Mouse (Mus musculus) neural tube, embryonic 15.5 days (tissue): ENCODE measurements around the gene Col8a2. TPM values are rescaled to one million over a fixed set of nuclear protein-coding genes. Genes with fewer than 3 reads are reported as not detected.

ENCODE experiments used
- ATAC-seq: fragments of 200-750 bp; cut with Nextera tagmentation; 2 replicates; pipeline ENCODE4 v1.8.0; 2017; ENCODE audit warnings: mild to moderate bottlenecking, moderate TSS enrichment, moderate library complexity; ENCODE audit not compliant: low FRiP score
- H3K27ac ChIP-seq: fragments of 300-500 bp; sonication (generic); replicated peaks from 2 replicates; pipeline ENCODE4 v1.5.1; 2015; ENCODE audit warnings: mild to moderate bottlenecking, inconsistent platforms
- H3K27me3 ChIP-seq: fragments of 300-500 bp; sonication (generic); replicated peaks from 2 replicates; pipeline ENCODE4 v1.6.1; 2015; ENCODE audit warnings: inconsistent platforms
- H3K36me3 ChIP-seq: fragments of 300-500 bp; sonication (generic); 2 replicates; pipeline ENCODE4 v1.6.1; 2015; ENCODE audit warnings: inconsistent platforms
- H3K4me1 ChIP-seq: fragments of 300-500 bp; sonication (generic); 2 replicates; pipeline ENCODE4 v1.6.1; 2015; ENCODE audit warnings: inconsistent platforms
- H3K4me2 ChIP-seq: fragments of 300-500 bp; sonication (generic); 2 replicates; pipeline ENCODE4 v1.6.1; 2015; ENCODE audit warnings: inconsistent platforms, mild to moderate bottlenecking, moderate library complexity
- H3K4me3 ChIP-seq: fragments of 300-500 bp; sonication (generic); replicated peaks from 2 replicates; pipeline ENCODE4 v1.5.1; 2015; ENCODE audit warnings: mild to moderate bottlenecking, inconsistent platforms
- H3K9ac ChIP-seq: fragments of 300-500 bp; sonication (generic); replicated peaks from 2 replicates; pipeline ENCODE4 v1.6.1; 2015; ENCODE audit warnings: mild to moderate bottlenecking, inconsistent platforms
- H3K9me3 ChIP-seq: fragments of 300-500 bp; sonication (generic); replicated peaks from 2 replicates; pipeline ENCODE4 v1.6.1; 2016; ENCODE audit warnings: inconsistent platforms
- WGBS: fragments of 180-500 bp; shearing (Covaris S2); methylation state at CpG from one replicate; pipeline ENCODE4 v1.1.7; 2015; ENCODE audit warnings: mixed read lengths; 5-methylcytosine and 5-hydroxymethylcytosine counted together
- polyA plus RNA-seq: library from polyadenylated mRNA; unstranded; fragments of >200 nt; fragmentation: Nextera tagmentation; extraction: Ambion mirVana; gene quantifications from 2 replicates; pipeline ENCODE4 v1.2.1, GENCODE M21; 2015

Gene Col8a2
- 7.4 and 9.8 TPM in 2 replicates for polyA plus RNA-seq

DNA sequence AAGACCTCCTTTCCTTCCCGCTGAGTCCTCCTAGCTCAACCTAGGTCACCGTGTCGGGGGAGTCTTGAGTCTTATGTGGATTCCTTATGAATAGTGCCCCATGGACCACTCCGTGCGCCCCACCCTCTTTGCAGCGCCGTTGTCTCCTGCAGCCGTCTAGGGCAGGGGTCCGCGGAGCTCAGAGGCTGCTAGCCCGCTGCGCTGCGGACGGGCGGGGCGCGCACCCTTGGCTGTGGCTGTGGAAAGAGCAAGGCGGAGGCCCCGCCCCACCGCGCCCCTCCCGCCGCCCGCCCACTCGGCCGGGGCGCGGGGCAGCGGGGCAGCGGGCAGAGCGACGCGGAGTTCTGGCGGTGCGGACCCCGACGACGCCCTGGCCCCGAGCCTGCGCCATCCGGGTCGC is at the start of gene Col8a2:
Col8a2 (plus strand) TSS at position 302 of the 400 bp plus-strand sequence.
- 1% methylated on average over 37 of the region's 42 CpGs for WGBS
- Histone ChIP-seq H3K27ac (0 out of 2 replicates have a peak within 1 kb of the TSS, but pooled peaks have one; percentile 41), H3K9ac (no peak within 1 kb of the TSS), H3K4me2 (peak within 1 kb of the TSS; percentile 51), H3K36me3 (no peaks in the 10 kb centered on the region), H3K9me3 (no peaks in the 10 kb centered on the region), H3K27me3 (peaks cover 62% of the 10 kb centered on the region), H3K4me3 (peak within 1 kb of the TSS; percentile 32), H3K4me1 (peaks cover 13% of the 10 kb centered on the region)
- no peak for ATAC-seq

- H3K4me3 ChIP-seq, result no peak overlapping the region
- no peaks in the 10 kb centered on the region for H3K9me3 ChIP-seq
- H3K27me3 ChIP-seq, result no peaks in the 10 kb centered on the region
- 59% methylated on average over 5 of the region's 5 CpGs for WGBS
- ATAC-seq, result no peak
- peaks cover 94% of the 10 kb centered on the region for H3K36me3 ChIP-seq
- H3K4me1 ChIP-seq, result no peaks in the 10 kb centered on the region
- no peak overlapping the region for H3K4me2 ChIP-seq
- no peak overlapping the region for H3K9ac ChIP-seq
- H3K27ac ChIP-seq, result no peak overlapping the region
Measured at GRCm38 (mm10) chr4:126237721-126238242, 48.8 kb upstream of the Col8a2 start.

DNA sequence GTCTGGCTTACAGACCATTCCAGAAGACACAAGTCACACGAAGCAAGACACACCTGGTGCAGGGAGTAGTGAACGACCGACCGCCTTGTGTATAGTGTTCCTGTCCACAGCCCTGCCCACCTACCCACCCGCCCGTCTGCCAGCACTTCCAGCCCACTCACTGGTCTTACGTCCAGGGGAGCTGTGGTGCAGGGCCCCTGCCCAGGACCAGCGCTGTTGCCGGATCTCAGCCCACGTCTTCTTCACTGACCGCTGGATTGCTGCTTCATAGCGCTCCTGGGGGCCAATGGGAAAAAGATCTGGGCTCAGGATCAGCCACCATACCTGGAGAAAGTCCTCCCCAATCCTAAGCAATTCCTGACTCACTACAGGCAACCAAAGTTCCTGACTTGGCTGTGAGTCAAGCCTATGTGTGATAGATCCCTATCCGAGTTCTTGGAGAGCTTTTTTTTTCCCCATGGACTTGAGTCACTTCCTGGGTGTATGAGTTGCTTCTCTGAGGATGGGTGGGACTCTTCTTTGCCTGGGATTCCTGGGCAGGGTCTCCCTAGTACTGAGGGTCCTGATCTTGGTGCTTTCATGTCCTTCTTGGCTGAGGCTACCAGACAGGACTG is 46.6 kb upstream of the Col8a2 start:
- Histone ChIP-seq H3K9me3 (no peaks in the 10 kb centered on the region), H3K9ac (no peak overlapping the region), H3K27me3 (no peaks in the 10 kb centered on the region), H3K36me3 (peaks cover 73% of the 10 kb centered on the region), H3K4me1 (no peaks in the 10 kb centered on the region), H3K4me3 (no peak overlapping the region), H3K4me2 (no peak overlapping the region), H3K27ac (no peak overlapping the region)
- ATAC-seq, result no peak
- 92% methylated on average over 13 of the region's 13 CpGs for WGBS

GRCm38 (mm10) chr4:126241956-126242355 is 44.6 kb upstream of the Col8a2 start:
- ATAC-seq, result no peak
- H3K4me1 ChIP-seq, result no peaks in the 10 kb centered on the region; the same call in 1 of the 2 replicates
- WGBS, result 62% methylated on average over 9 of the region's 9 CpGs
- H3K9ac ChIP-seq, result no peak overlapping the region
- H3K36me3 ChIP-seq, result peaks cover 53% of the 10 kb centered on the region
- H3K4me3 ChIP-seq, result no peak overlapping the region
- H3K27ac ChIP-seq, result no peak overlapping the region
- H3K9me3 ChIP-seq, result no peaks in the 10 kb centered on the region
- no peaks in the 10 kb centered on the region for H3K27me3 ChIP-seq
- H3K4me2 ChIP-seq, result no peak overlapping the region

DNA sequence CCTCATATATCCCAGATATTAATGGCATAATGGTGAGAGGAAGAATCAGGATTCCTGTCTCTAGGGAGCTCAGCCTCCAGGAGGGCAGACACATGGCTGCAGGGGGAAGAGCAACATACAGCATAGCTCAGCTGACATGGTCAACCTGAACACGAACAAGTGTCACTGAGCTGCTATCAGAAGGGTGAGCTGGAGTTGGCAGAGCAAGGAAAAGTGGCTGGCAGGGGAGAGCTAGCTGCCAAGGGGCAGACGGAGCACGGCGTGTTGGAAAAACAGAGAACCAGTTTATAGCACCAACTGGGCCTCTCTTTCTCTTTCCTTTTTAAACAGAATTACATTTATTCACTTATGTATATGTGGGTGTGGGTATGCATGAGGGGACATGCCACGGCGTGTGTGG is 44.1 kb upstream of the Col8a2 start:
- Histone ChIP-seq H3K4me3 (no peak overlapping the region), H3K9ac (no peak overlapping the region), H3K9me3 (no peaks in the 10 kb centered on the region), H3K27ac (no peak overlapping the region), H3K27me3 (no peaks in the 10 kb centered on the region), H3K36me3 (peaks cover 47% of the 10 kb centered on the region), H3K4me2 (no peak overlapping the region), H3K4me1 (no peaks in the 10 kb centered on the region; the same call in 1 of the 2 replicates)
- ATAC-seq, result no peak
- 90% methylated on average over 6 of the region's 6 CpGs for WGBS

- H3K27ac ChIP-seq, result no peak overlapping the region
- no peak overlapping the region for H3K4me3 ChIP-seq
- peaks cover 34% of the 10 kb centered on the region for H3K4me1 ChIP-seq
- ATAC-seq, result no peak
- no peak overlapping the region for H3K9ac ChIP-seq
- no peaks in the 10 kb centered on the region for H3K9me3 ChIP-seq
- no peaks in the 10 kb centered on the region for H3K27me3 ChIP-seq
- WGBS, result 91% methylated on average over 13 of the region's 13 CpGs
- peaks cover 14% of the 10 kb centered on the region for H3K36me3 ChIP-seq
- H3K4me2 ChIP-seq, result no peak overlapping the region
Measured at GRCm38 (mm10) chr4:126246202-126246889, 40.2 kb upstream of the Col8a2 start.

GRCm38 (mm10) chr4:126248261-126248868 is 38.2 kb upstream of the Col8a2 start:
- Histone ChIP-seq H3K9me3 (no peaks in the 10 kb centered on the region), H3K27me3 (no peaks in the 10 kb centered on the region), H3K36me3 (no peaks in the 10 kb centered on the region), H3K4me1 (peaks cover 55% of the 10 kb centered on the region), H3K4me2 (peak overlapping the region; percentile 16; the same call in 1 of the 2 replicates), H3K27ac (peak overlapping the region; percentile 48), H3K9ac (peak overlapping the region; percentile 32; the same call in 1 of the 2 replicates), H3K4me3 (no peak overlapping the region)
- no peak for ATAC-seq
- WGBS, result 12% methylated on average over 11 of the region's 11 CpGs

- Histone ChIP-seq H3K9ac (no peak overlapping the region), H3K4me3 (no peak overlapping the region), H3K4me2 (no peak overlapping the region), H3K9me3 (no peaks in the 10 kb centered on the region), H3K4me1 (peaks cover 74% of the 10 kb centered on the region), H3K27me3 (no peaks in the 10 kb centered on the region), H3K36me3 (no peaks in the 10 kb centered on the region), H3K27ac (no peak overlapping the region)
- 62% methylated on average over 4 of the region's 4 CpGs for WGBS
- ATAC-seq, result no peak
Measured at GRCm38 (mm10) chr4:126250659-126251058, 35.9 kb upstream of the Col8a2 start.

- peak overlapping the region; percentile 23; the same call in 1 of the 2 replicates for H3K27ac ChIP-seq
- H3K36me3 ChIP-seq, result no peaks in the 10 kb centered on the region
- 62% methylated on average over 11 of the region's 11 CpGs for WGBS
- H3K27me3 ChIP-seq, result no peaks in the 10 kb centered on the region
- H3K4me1 ChIP-seq, result peaks cover 76% of the 10 kb centered on the region
- H3K9ac ChIP-seq, result no peak overlapping the region
- H3K9me3 ChIP-seq, result no peaks in the 10 kb centered on the region
- no peak overlapping the region for H3K4me3 ChIP-seq
- no peak for ATAC-seq
- H3K4me2 ChIP-seq, result peak overlapping the region; percentile 95
Measured at GRCm38 (mm10) chr4:126251655-126252254, 34.8 kb upstream of the Col8a2 start.

DNA sequence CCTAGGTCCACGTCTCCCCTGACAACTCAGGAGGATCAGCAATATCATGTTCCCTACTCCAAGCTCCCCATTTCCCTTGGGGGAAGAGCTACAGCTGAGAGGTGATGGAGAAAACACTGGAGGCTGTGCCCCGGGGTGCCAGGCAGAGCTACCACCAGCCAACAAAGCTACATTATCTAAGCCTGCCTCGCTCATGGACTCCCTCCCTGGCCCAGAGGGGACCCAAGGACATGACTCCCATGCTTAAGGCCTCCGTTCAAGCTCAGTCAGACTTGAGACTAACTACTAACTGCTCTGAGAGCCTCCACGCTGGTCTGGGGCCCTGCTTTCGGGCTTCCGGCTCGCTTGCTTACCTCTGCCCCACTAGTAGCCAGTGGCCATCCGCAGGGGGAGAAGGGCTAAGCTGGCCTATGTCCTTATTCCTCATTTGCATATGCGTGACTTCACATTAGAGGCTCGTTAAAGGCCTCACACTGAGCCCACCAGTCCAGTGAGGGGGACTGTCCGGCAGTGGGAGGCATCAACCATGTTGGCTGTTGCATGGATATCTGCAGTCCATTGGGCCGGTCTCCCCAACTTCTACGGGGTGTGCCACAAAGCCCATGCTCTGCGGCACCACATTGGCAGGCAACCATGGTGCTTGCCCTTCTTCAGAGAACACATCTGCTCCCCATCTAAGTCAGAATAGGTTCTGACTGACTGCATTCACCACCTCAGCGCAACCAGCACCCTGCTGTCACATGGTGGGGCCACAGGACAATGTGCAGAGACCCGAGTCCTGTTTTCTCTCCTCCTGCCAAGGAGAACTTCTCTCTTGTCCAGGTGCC is 34.0 kb upstream of the Col8a2 start:
- peak overlapping the region; percentile 23 for H3K27ac ChIP-seq
- peak overlapping the region; percentile 95 for H3K4me2 ChIP-seq
- H3K4me3 ChIP-seq, result no peak overlapping the region
- no peaks in the 10 kb centered on the region for H3K9me3 ChIP-seq
- WGBS, result 64% methylated on average over 17 of the region's 17 CpGs
- 0 out of 2 replicates have a peak overlapping the region, but pooled peaks have one; percentile 1 for H3K9ac ChIP-seq
- H3K27me3 ChIP-seq, result no peaks in the 10 kb centered on the region
- no peaks in the 10 kb centered on the region for H3K36me3 ChIP-seq
- ATAC-seq, result no peak
- peaks cover 85% of the 10 kb centered on the region for H3K4me1 ChIP-seq
